Mouse (Mus musculus) erythroblast, embryonic 14.5 days (primary cell): Measurements from ENCODE around the gene Hipk2. TPM values are rescaled to one million over a fixed set of nuclear protein-coding genes. Genes with fewer than 3 reads are reported as not detected.
"Not testable (repeated sequence)": the region's sequence is repeated elsewhere in the genome, so short reads cannot be mapped to it uniquely, and the experiment has no call there.

ENCODE experiments used
- H3K27me3 ChIP-seq: 2 replicates; pipeline ENCODE4 v1.6.1; 2012; ENCODE audit warnings: inconsistent platforms; ENCODE audit not compliant: control insufficient read depth
- H3K36me3 ChIP-seq: 2 replicates; pipeline ENCODE4 v1.6.1; 2012; ENCODE audit warnings: mild to moderate bottlenecking, inconsistent platforms; ENCODE audit not compliant: control insufficient read depth
- H3K4me1 ChIP-seq: 2 replicates; pipeline ENCODE4 v1.6.1; 2012; ENCODE audit warnings: inconsistent platforms; ENCODE audit not compliant: control insufficient read depth
- H3K4me3 ChIP-seq: replicated peaks from 2 replicates; pipeline ENCODE3; 2012; ENCODE audit warnings: moderate library complexity, mild to moderate bottlenecking, inconsistent platforms
- H3K9me3 ChIP-seq: 2 replicates; pipeline ENCODE4 v1.6.1; 2012; ENCODE audit warnings: low read length, inconsistent platforms, mixed read lengths; ENCODE audit not compliant: control insufficient read depth
- GATA1 ChIP-seq: IDR thresholded peaks from 2 replicates; pipeline ENCODE4 v1.6.1; 2012; ENCODE audit warnings: low read length, inconsistent platforms, mixed read lengths
- TAL1 ChIP-seq: IDR thresholded peaks from 3 replicates; pipeline ENCODE4 v1.6.1; 2012; ENCODE audit warnings: low read length, inconsistent platforms, mixed read lengths
- polyA plus RNA-seq: library from polyadenylated mRNA; stranded (reverse); fragments of >175 nt; gene quantifications from 2 replicates; pipeline ENCODE4 v1.2.3, GENCODE M21; 2012

Gene Hipk2
- polyA plus RNA-seq, 1 experiment: 16.6 TPM

- Histone ChIP-seq H3K9me3 (no peaks in the 10 kb centered on the region), H3K4me1 (peaks cover 1% of the 10 kb centered on the region), H3K27me3 (peaks cover 7% of the 10 kb centered on the region), H3K4me3 (no peak overlapping the region), H3K36me3 (peaks cover 14% of the 10 kb centered on the region)
- TF ChIP-seq GATA1: no peak
- TF ChIP-seq TAL1: no peak
These were observed 193.4 kb downstream of the Hipk2 start for GRCm38 (mm10) chr6:38682532-38682931.

DNA sequence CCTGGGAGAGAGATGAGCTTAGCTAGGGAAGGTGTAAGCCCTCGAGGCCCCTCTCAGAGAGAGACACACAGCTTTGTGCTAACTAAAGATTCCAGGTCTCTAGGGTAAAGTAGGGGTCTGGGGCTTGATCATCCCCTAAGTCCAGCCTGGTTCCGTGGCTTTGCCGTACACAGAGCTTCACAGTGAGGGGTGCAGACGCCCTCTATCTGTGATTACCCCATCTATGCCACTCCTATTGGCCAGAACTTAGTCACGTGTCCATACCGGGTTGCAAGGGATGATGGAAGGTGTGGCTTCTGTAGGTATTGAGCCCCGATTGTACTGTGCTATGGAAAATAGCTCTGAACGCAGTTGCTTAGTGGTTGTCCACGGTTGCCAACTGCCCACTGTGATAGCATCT is 198.3 kb downstream of the Hipk2 start:
- TF ChIP-seq GATA1: no peak
- no peak for TF ChIP-seq TAL1
- Histone ChIP-seq H3K36me3 (no peaks in the 10 kb centered on the region), H3K27me3 (peaks cover 16% of the 10 kb centered on the region), H3K4me3 (no peak overlapping the region), H3K4me1 (peaks cover 21% of the 10 kb centered on the region), H3K9me3 (no peaks in the 10 kb centered on the region)

DNA sequence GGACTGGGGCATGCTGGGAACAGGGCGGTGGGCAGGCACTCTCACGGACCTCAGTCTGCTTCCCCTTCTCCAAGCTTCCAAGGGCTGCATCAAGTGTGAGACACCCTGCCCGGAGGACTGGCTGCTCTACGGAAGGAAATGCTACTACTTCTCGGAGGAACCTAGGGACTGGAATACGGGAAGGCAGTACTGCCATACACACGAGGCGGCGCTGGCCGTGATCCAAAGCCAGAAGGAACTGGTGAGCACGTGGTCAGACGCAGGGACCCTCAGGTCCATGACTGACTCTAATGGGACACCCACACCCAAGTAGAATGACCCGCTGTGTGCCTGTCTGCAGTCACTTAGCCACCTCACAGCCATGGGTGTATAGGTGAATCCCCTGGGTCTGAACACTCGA is 199.2 kb downstream of the Hipk2 start:
- Histone ChIP-seq H3K4me1 (peaks cover 23% of the 10 kb centered on the region), H3K4me3 (no peak overlapping the region)
- no peak for TF ChIP-seq TAL1
- TF ChIP-seq GATA1: no peak

DNA sequence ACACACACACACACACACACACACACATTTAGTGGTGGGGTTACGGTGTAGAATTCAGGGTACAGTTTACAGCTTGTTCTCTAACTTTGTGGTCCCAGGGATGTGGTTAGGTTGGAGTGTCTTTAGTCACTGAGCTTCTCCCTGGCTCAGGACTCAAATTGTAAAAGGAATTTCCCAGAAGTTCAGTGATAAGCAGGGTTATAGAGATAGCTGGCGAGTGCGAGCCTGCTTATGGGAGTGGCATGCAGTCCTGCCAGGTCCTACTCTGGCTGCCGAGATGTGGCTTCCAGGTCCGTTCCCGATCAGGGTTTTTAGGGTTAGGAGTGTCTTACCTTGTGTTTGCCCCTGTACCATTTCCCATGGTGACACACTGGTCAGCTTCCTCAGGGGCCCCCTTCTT is 199.7 kb downstream of the Hipk2 start:
- Histone ChIP-seq H3K9me3 (no peaks in the 10 kb centered on the region), H3K4me3 (no peak overlapping the region), H3K27me3 (peaks cover 16% of the 10 kb centered on the region), H3K36me3 (no peaks in the 10 kb centered on the region), H3K4me1 (peaks cover 28% of the 10 kb centered on the region)
- no peak for TF ChIP-seq GATA1
- TF ChIP-seq TAL1: no peak

More for the DNA sequence above, 199.2 kb downstream of the Hipk2 start:
- H3K9me3 ChIP-seq: no peaks in the 10 kb centered on the region
- H3K27me3 ChIP-seq: peaks cover 16% of the 10 kb centered on the region
- no peaks in the 10 kb centered on the region for H3K36me3 ChIP-seq

DNA sequence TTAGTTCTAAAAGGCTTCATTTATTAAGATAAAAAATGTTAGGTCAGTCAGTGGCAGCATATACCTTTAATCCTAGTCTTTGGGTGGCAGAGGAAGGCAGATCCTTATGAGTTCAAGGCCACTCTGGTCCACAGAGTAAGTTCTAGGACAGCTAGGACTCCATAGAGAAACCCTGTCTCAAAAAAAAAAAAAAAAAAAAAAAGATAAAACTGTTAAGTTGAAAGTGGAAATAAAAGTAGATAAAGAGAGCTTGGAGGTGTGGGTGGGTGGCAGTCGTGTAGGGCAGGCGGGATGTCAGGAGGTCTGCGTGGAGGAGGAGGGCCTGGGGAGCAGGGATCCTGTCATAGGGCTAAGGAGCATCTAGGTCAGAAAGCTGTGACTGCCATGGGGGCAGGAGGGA is 204.0 kb downstream of the Hipk2 start:
- Histone ChIP-seq H3K9me3 (no peaks in the 10 kb centered on the region), H3K27me3 (peaks cover 13% of the 10 kb centered on the region), H3K4me1 (peaks cover 33% of the 10 kb centered on the region), H3K36me3 (no peaks in the 10 kb centered on the region), H3K4me3 (no peak overlapping the region)
- TF ChIP-seq GATA1: no peak
- TF ChIP-seq TAL1: no peak

- no peak for TF ChIP-seq TAL1
- no peak for TF ChIP-seq GATA1
- Histone ChIP-seq H3K36me3 (no peaks in the 10 kb centered on the region), H3K4me3 (no peak overlapping the region), H3K9me3 (no peaks in the 10 kb centered on the region), H3K27me3 (peaks cover 11% of the 10 kb centered on the region), H3K4me1 (peaks cover 26% of the 10 kb centered on the region)
These were observed 204.7 kb downstream of the Hipk2 start for GRCm38 (mm10) chr6:38671270-38671669.

- not testable (repeated sequence) for H3K36me3 ChIP-seq, H3K9me3 ChIP-seq, H3K4me3 ChIP-seq
- Histone ChIP-seq H3K27me3 (peaks cover 18% of the 10 kb centered on the region), H3K4me1 (peaks cover 20% of the 10 kb centered on the region)
These were observed 205.5 kb downstream of the Hipk2 start for GRCm38 (mm10) chr6:38670488-38670887.

GRCm38 (mm10) chr6:38669580-38669979 is 206.4 kb downstream of the Hipk2 start:
- Histone ChIP-seq H3K4me1 (peaks cover 20% of the 10 kb centered on the region), H3K9me3 (no peaks in the 10 kb centered on the region), H3K27me3 (peaks cover 28% of the 10 kb centered on the region), H3K4me3 (no peak overlapping the region), H3K36me3 (no peaks in the 10 kb centered on the region)
- TF ChIP-seq GATA1 (no peak), TAL1 (no peak)

DNA sequence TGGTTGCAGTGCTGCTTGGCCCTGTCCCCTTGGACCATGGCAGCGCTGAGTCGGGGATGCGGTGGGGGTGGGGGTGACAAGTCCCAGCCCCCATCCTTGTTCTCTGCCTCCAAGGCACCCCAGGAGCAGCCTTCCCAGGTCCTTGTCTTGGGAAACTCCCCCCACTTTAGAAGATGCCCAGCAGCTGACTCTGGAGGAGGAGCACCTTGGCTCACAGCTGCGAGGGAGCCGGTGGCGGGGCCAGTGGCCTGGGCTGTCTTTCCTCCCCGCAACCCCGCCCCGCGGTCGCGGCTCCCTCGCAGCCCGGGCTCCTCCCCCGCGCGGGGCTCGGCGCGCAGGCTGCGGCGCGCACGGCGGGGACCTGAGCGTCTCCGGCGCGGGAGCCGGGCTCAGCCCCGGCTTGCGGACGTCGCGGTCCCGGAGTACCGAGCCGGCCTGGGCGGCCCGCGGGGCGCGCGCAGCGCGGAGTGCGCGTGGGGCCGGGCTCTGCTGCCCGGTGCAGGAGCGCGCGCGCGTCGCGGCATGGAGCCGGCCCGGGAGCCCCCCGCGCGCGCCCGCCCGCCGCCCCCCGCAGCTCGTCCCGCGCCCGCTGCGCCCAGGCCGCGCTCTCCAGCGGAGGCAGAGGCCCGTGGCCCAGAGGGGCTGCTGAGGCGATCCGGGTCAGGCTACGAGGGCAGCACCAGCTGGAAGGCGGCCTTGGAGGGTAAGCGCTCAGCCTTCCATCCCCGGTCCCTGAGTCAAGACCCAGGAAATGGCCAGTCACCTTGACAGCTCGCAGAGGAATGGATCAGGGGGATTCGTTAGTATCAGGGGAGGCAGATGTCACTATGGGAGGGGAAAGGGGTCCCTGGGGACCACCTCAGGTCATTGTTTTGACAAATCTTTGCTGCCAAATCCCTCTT is 213.0 kb downstream of the Hipk2 start, which contains the start of gene Clec2l:
TSS of gene Clec2l (plus strand) at position 356 of the 902 bp plus-strand sequence.
- H3K36me3 ChIP-seq: no peaks in the 10 kb centered on the region
- peaks cover 79% of the 10 kb centered on the region for H3K27me3 ChIP-seq
- no peaks in the 10 kb centered on the region for H3K9me3 ChIP-seq
- no peak within 1 kb of the TSS for H3K4me3 ChIP-seq
- TF ChIP-seq GATA1: no peak
- no peaks in the 10 kb centered on the region for H3K4me1 ChIP-seq
